Mouse (Mus musculus) lung, postnatal 0 days (tissue): ENCODE measurements around the gene Larp1b. TPM values are rescaled to one million over a fixed set of nuclear protein-coding genes. Genes with fewer than 3 reads are reported as not detected.

Experiments used
- ATAC-seq: fragments of 200-750 bp; cut with Nextera tagmentation; 2 replicates; pipeline ENCODE4 v1.8.0; 2017; ENCODE audit warnings: moderate library complexity
- DNase-seq: peaks from one replicate; pipeline ENCODE4 v3.0.0-alpha.2; 2016; ENCODE audit warnings: low spot score
- H3K27ac ChIP-seq: fragments of 300-500 bp; sonication (generic); 2 replicates; pipeline ENCODE4 v1.5.1; 2014; ENCODE audit warnings: antibody characterized with exemption, mild to moderate bottlenecking, low read length, mixed read lengths
- H3K27me3 ChIP-seq: fragments of 300-500 bp; sonication (generic); replicated peaks from 2 replicates; pipeline ENCODE4 v1.6.1; 2014; ENCODE audit warnings: low read length, mixed read lengths; ENCODE audit not compliant: insufficient read depth
- H3K36me3 ChIP-seq: fragments of 300-500 bp; sonication (generic); 2 replicates; pipeline ENCODE4 v1.6.1; 2014; ENCODE audit warnings: low read length, mixed read lengths; ENCODE audit not compliant: insufficient read depth
- H3K4me1 ChIP-seq: fragments of 300-500 bp; sonication (generic); 2 replicates; pipeline ENCODE4 v1.6.1; 2014; ENCODE audit warnings: antibody characterized with exemption, low read depth, low read length, mixed read lengths; ENCODE audit not compliant: insufficient read depth
- H3K4me2 ChIP-seq: fragments of 300-500 bp; sonication (generic); replicated peaks from 2 replicates; pipeline ENCODE4 v1.6.1; 2014; ENCODE audit warnings: low read depth, mild to moderate bottlenecking, low read length, moderate library complexity, mixed read lengths
- H3K4me3 ChIP-seq: fragments of 300-500 bp; sonication (generic); 2 replicates; pipeline ENCODE4 v1.5.1; 2014; ENCODE audit warnings: low read depth, low read length
- H3K9ac ChIP-seq: fragments of 300-500 bp; sonication (generic); replicated peaks from 2 replicates; pipeline ENCODE4 v1.6.1; 2014; ENCODE audit warnings: low read depth, mild to moderate bottlenecking
- H3K9me3 ChIP-seq: fragments of 300-500 bp; sonication (generic); 2 replicates; pipeline ENCODE4 v1.6.1; 2016; ENCODE audit warnings: low read length, mixed read lengths
- CTCF ChIP-seq: IDR thresholded peaks from 2 replicates; pipeline ENCODE4 v1.5.1; 2016; ENCODE audit warnings: antibody characterized with exemption, mild to moderate bottlenecking
- EP300 ChIP-seq: IDR thresholded peaks from 2 replicates; pipeline ENCODE4 v1.6.1; 2016; ENCODE audit warnings: antibody characterized with exemption, mild to moderate bottlenecking, control low read depth
- WGBS: fragments of 180-500 bp; shearing (Covaris S2); extraction: QIAGEN DNeasy Blood & Tissue Kit; methylation state at CpG from one replicate; pipeline ENCODE4 v1.1.7; 2014; 5-methylcytosine and 5-hydroxymethylcytosine counted together
- polyA plus RNA-seq: library from polyadenylated mRNA; unstranded; fragments of >200 nt; fragmentation: Nextera tagmentation; extraction: Ambion mirVana; gene quantifications from 2 replicates; pipeline ENCODE4 v1.2.1, GENCODE M21; 2015

The Larp1b gene
- polyA plus RNA-seq, 1 experiment from 2014 or later: 7.2 TPM

DNA sequence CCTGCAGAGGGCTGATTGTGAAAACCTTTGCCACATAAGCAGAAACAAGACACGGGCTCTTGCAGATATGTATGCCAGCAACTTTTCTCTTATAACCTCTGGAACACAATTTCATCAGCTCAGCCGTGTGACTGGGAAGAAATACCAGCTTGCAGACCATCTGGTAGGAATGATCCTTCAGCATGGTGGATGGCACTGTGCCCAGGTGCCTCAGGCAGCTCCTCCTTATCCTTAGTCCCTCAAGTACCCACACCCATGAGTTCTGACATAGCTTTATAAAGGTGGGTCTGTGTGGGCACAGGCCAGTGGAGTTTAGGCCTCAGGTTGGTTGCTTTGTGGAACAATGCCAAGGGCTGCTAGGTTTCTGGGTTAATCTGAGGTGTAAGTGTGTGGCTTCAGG, 108.8 kb downstream of the Larp1b start:
- Histone ChIP-seq H3K9ac (no peak overlapping the region), H3K9me3 (no peaks in the 10 kb centered on the region), H3K27ac (no peak overlapping the region), H3K36me3 (no peaks in the 10 kb centered on the region), H3K4me2 (no peak overlapping the region), H3K27me3 (no peaks in the 10 kb centered on the region), H3K4me1 (no peaks in the 10 kb centered on the region; the same call in 1 of the 2 replicates), H3K4me3 (no peak overlapping the region)
- WGBS: 46% methylated on average over 2 of the region's 2 CpGs
- ATAC-seq: peak; percentile 83
- peak; percentile 68 for DNase-seq
- TF ChIP-seq CTCF: no peak
- TF ChIP-seq EP300: no peak

DNA sequence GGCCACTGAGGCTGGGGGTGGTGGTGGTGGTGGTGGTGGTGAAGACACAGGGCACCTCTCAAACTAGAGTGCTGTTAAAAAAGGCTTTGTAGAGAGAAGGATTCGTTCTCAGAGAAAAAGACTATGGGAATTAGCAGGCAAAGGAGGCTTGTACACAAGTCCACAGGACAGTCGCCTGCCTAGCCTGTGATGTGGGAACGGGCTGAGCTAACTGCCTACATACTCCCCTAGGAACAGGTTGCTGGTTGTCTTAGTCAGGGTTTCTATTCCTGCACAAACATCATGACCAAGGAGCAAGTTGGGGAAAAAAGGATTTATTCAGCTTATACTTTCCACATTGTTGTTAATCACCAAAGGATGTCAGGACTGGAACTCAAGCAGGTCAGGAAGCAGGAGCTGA, 109.6 kb downstream of the Larp1b start:
- no peak for ATAC-seq
- WGBS: 84% methylated on average over 3 of the region's 3 CpGs
- Histone ChIP-seq H3K9ac (no peak overlapping the region), H3K27ac (no peak overlapping the region), H3K9me3 (no peaks in the 10 kb centered on the region), H3K4me1 (no peaks in the 10 kb centered on the region; the same call in 1 of the 2 replicates), H3K27me3 (no peaks in the 10 kb centered on the region), H3K4me2 (no peak overlapping the region), H3K4me3 (no peak overlapping the region), H3K36me3 (no peaks in the 10 kb centered on the region)
- no peak for DNase-seq
- TF ChIP-seq CTCF (no peak), EP300 (no peak)

DNA sequence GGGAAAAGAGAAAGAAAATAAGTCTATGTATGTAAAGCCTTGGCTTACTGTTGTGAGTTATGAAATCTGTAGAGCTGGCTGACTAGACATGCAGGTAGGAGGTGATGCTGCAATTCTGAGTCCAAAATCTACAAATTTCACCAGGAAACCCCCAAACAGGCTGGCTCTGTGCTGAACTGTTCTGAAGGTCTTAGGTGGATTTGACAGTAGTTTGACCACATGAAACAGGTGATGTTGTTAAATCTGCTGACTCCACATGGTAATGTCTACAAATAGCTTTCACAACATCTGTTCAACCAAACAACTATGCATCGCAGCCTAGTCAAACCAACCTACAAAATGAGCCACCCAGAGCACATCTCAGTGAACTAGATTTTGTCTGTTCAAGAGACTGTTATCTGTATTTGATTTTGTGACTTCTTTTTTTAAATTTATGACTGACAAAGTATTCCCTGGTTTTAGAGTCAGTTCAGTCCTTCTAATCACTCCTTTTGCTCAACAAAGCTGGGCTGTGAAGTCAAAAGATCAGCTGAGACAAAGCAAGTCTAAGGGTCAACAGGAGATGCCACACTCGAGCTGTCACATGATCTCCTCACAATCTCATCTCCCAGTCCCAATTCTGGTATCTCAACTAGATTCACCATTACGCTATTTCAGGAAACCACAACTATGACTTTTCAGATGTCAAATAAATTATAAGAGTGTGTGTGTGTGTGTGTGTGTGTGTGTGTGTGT, 112.4 kb downstream of the Larp1b start:
- 87% methylated on average over 3 of the region's 3 CpGs for WGBS
- TF ChIP-seq EP300: no peak
- TF ChIP-seq CTCF: no peak

DNA sequence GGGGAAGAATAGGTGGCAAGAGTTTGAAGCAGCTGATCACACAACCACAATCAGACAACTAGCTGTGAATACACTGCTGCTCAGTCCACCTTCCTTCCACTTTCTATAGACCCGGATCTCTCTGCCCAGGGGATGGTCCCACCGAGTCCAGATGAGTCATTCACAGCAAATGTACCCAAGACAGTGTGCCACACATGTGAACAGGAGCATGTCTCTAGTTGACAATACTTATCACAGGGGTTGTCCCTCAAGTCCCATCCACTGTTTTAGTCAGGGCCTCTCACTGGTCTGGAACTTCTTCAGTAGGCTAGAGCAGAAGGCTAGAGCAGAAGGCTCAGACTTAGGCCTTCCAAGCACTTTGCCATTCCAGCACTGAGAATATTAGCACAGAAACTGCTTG, 113.1 kb downstream of the Larp1b start:
- no peaks in the 10 kb centered on the region; the same call in 1 of the 2 replicates for H3K4me1 ChIP-seq
- no peak overlapping the region for H3K9ac ChIP-seq
- 0 out of 2 replicates have a peak, but pooled peaks cover 5% of the 10 kb centered on the region for H3K36me3 ChIP-seq
- no peak for DNase-seq
- 83% methylated on average over 2 of the region's 2 CpGs for WGBS
- H3K27me3 ChIP-seq: no peaks in the 10 kb centered on the region
- H3K4me2 ChIP-seq: no peak overlapping the region
- no peaks in the 10 kb centered on the region for H3K9me3 ChIP-seq
- H3K4me3 ChIP-seq: no peak overlapping the region
- no peak for ATAC-seq
- no peak overlapping the region for H3K27ac ChIP-seq
- TF ChIP-seq EP300 (no peak), CTCF (no peak)

More for the DNA sequence above, 112.4 kb downstream of the Larp1b start:
- no peak overlapping the region for H3K27ac ChIP-seq
- H3K4me2 ChIP-seq: no peak overlapping the region
- 0 out of 2 replicates have a peak, but pooled peaks cover under 1% of the 10 kb centered on the region for H3K36me3 ChIP-seq
- no peaks in the 10 kb centered on the region; the same call in 1 of the 2 replicates for H3K4me1 ChIP-seq
- ATAC-seq (no peak), DNase-seq (no peak)
- H3K9me3 ChIP-seq: no peaks in the 10 kb centered on the region
- H3K4me3 ChIP-seq: no peak overlapping the region
- no peak overlapping the region for H3K9ac ChIP-seq
- H3K27me3 ChIP-seq: no peaks in the 10 kb centered on the region

DNA sequence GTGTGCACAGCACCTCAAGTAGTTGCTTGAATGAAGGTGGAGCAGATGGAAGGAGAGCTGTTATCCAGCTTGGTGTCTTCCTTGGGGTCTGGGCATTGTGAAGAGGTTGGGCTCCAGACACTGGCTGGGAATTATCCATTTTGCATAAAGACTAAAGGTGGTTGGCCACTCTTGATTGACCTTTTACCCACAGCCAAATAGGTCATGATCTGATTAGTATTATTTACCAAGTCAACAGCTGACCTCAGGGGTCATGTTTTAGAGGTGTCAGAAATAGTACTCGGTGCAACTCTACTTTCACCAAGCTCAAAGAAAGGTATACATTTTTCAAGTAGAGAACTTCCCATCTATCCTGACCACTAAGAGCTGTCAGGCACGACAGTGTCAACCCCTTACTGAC, 115.7 kb downstream of the Larp1b start:
- no peak for ATAC-seq
- Histone ChIP-seq H3K9ac (no peak overlapping the region), H3K4me3 (no peak overlapping the region), H3K27me3 (no peaks in the 10 kb centered on the region), H3K36me3 (peaks cover 8% of the 10 kb centered on the region; the same call in 1 of the 2 replicates), H3K4me1 (no peaks in the 10 kb centered on the region), H3K27ac (no peak overlapping the region), H3K4me2 (no peak overlapping the region), H3K9me3 (no peaks in the 10 kb centered on the region)
- TF ChIP-seq CTCF (no peak), EP300 (no peak)
- 55% methylated on average over 2 of the region's 2 CpGs for WGBS
- DNase-seq: no peak

DNA sequence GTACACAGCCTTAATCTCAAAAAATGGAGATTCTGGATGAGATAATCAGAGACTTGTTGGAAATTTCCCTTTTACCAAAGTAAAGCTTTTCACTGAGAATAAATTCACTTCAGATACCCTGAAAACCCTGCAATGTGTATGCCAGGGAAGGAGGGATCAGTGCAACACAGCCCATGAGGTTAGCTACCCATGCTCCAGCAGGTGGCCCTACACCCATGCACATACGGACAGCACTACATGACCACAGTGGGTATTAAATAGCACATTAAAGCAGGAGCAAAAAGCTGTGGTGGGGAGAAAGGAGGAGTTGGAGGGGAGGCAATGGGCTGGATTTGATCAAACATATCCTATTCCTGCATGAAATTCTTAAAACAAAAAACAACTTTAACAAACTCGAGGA, 120.9 kb downstream of the Larp1b start:
- Histone ChIP-seq H3K4me1 (no peaks in the 10 kb centered on the region), H3K36me3 (peaks cover 8% of the 10 kb centered on the region; the same call in 1 of the 2 replicates), H3K27me3 (no peaks in the 10 kb centered on the region), H3K4me3 (no peak overlapping the region), H3K9me3 (no peaks in the 10 kb centered on the region), H3K4me2 (no peak overlapping the region), H3K9ac (no peak overlapping the region), H3K27ac (no peak overlapping the region)
- TF ChIP-seq CTCF (peak; percentile 50), EP300 (no peak)
- DNase-seq (no peak), ATAC-seq (no peak)
- WGBS: 74% methylated on average over 2 of the region's 2 CpGs
